Mouse (Mus musculus) bone marrow macrophage, adult 2 months (primary cell): ENCODE data around the gene Ssbp2.

ENCODE experiments used
- CTCF ChIP-seq: IDR thresholded peaks from 2 replicates; pipeline ENCODE4 v1.5.1; 2012; ENCODE audit warnings: low read depth, mild to moderate bottlenecking, low read length, moderate library complexity
- POLR2A ChIP-seq: IDR thresholded peaks from 2 replicates; pipeline ENCODE4 v1.6.1; 2012; ENCODE audit warnings: mild to moderate bottlenecking, low read depth, low read length, borderline replicate concordance

- TF ChIP-seq POLR2A (no peak), CTCF (no peak)
Measured at GRCm38 (mm10) chr13:91681474-91681873, 221.4 kb downstream of the Ssbp2 start.
